Mouse (Mus musculus) midbrain, embryonic 16.5 days (tissue): ENCODE data around the gene Zfp12. TPM values are rescaled to one million over a fixed set of nuclear protein-coding genes. Genes with fewer than 3 reads are reported as not detected.

Source experiments
- ATAC-seq: fragments of 200-750 bp; cut with Nextera tagmentation; 2 replicates; pipeline ENCODE4 v1.8.0; 2017; ENCODE audit warnings: moderate TSS enrichment
- H3K27ac ChIP-seq: fragments of 300-500 bp; sonication (generic); 2 replicates; pipeline ENCODE4 v1.5.1; 2014; ENCODE audit warnings: mild to moderate bottlenecking, low read length, mixed read lengths
- H3K27me3 ChIP-seq: fragments of 300-500 bp; sonication (generic); 2 replicates; pipeline ENCODE4 v1.6.1; 2014; ENCODE audit warnings: low read depth, low read length, mixed read lengths; ENCODE audit not compliant: control insufficient read depth, insufficient read depth
- H3K36me3 ChIP-seq: fragments of 300-500 bp; sonication (generic); 2 replicates; pipeline ENCODE4 v1.6.1; 2014; ENCODE audit warnings: mild to moderate bottlenecking, low read length, moderate library complexity, mixed read lengths; ENCODE audit not compliant: control insufficient read depth, insufficient read depth
- H3K4me1 ChIP-seq: fragments of 300-500 bp; sonication (generic); 2 replicates; pipeline ENCODE4 v1.6.1; 2014; ENCODE audit warnings: mild to moderate bottlenecking, low read length, mixed read lengths; ENCODE audit not compliant: control insufficient read depth, insufficient read depth
- H3K4me2 ChIP-seq: fragments of 300-500 bp; sonication (generic); 2 replicates; pipeline ENCODE4 v1.6.1; 2014; ENCODE audit warnings: mild to moderate bottlenecking, low read length, mixed read lengths
- H3K4me3 ChIP-seq: fragments of 300-500 bp; sonication (generic); 2 replicates; pipeline ENCODE4 v1.5.1; 2014; ENCODE audit warnings: low read depth, mild to moderate bottlenecking, low read length, moderate library complexity, mixed read lengths
- H3K9ac ChIP-seq: fragments of 300-500 bp; sonication (generic); 2 replicates; pipeline ENCODE4 v1.6.1; 2014; ENCODE audit warnings: low read depth, low read length, mixed read lengths
- H3K9me3 ChIP-seq: fragments of 300-500 bp; sonication (generic); replicated peaks from 2 replicates; pipeline ENCODE4 v1.6.1; 2014; ENCODE audit warnings: mild to moderate bottlenecking, low read length, mixed read lengths; ENCODE audit not compliant: control insufficient read depth, poor library complexity, severe bottlenecking
- WGBS: fragments of 180-500 bp; shearing (Covaris S2); extraction: QIAGEN DNeasy Blood & Tissue Kit; methylation state at CpG from one replicate; pipeline ENCODE4 v1.1.7; 2014; 5-methylcytosine and 5-hydroxymethylcytosine counted together
- polyA plus RNA-seq: library from polyadenylated mRNA; unstranded; fragments of >200 nt; fragmentation: Nextera tagmentation; extraction: Ambion mirVana; gene quantifications from 2 replicates; pipeline ENCODE4 v1.2.1, GENCODE M21; 2015

Zfp12 gene
- polyA plus RNA-seq, 1 experiment from 2014 or later, result 20.0 TPM

- 79% methylated on average over 9 of the region's 9 CpGs for WGBS
- Histone ChIP-seq H3K27me3 (peaks cover 55% of the 10 kb centered on the region), H3K4me2 (no peak overlapping the region), H3K9me3 (no peaks in the 10 kb centered on the region), H3K4me3 (no peak overlapping the region), H3K27ac (no peak overlapping the region), H3K36me3 (no peaks in the 10 kb centered on the region), H3K9ac (no peak overlapping the region), H3K4me1 (peaks cover 12% of the 10 kb centered on the region)
- ATAC-seq, result no peak
These were observed 54.3 kb downstream of the Zfp12 start for GRCm38 (mm10) chr5:143289299-143289698.

- WGBS, result 2% methylated on average over 17 of the region's 19 CpGs
- peaks cover 42% of the 10 kb centered on the region for H3K27me3 ChIP-seq
- H3K27ac ChIP-seq, result no peak overlapping the region
- peaks cover 9% of the 10 kb centered on the region for H3K4me1 ChIP-seq
- ATAC-seq, result no peak; the same call in 1 of the 2 replicates
- H3K9ac ChIP-seq, result peak overlapping the region; percentile 82
- H3K4me3 ChIP-seq, result peak overlapping the region; percentile 57
- H3K4me2 ChIP-seq, result peak overlapping the region; percentile 90
- H3K9me3 ChIP-seq, result no peaks in the 10 kb centered on the region; the same call in 1 of the 2 replicates
- no peaks in the 10 kb centered on the region for H3K36me3 ChIP-seq
These were observed 57.9 kb downstream of the Zfp12 start for GRCm38 (mm10) chr5:143292879-143293278.

GRCm38 (mm10) chr5:143293404-143293803 lies 58.4 kb downstream of the Zfp12 start, which contains the start of gene Zfp853:
TSS of gene Zfp853 (minus strand) at chr5:143293623.
- Histone ChIP-seq H3K27ac (no peak within 1 kb of the TSS), H3K36me3 (no peaks in the 10 kb centered on the region), H3K4me1 (peaks cover 8% of the 10 kb centered on the region), H3K27me3 (peaks cover 36% of the 10 kb centered on the region), H3K4me3 (peak within 1 kb of the TSS; percentile 57), H3K9ac (peak within 1 kb of the TSS; percentile 82), H3K9me3 (no peaks in the 10 kb centered on the region; the same call in 1 of the 2 replicates), H3K4me2 (peak within 1 kb of the TSS; percentile 90)
- 2% methylated on average over 30 of the region's 38 CpGs for WGBS
- ATAC-seq, result peak; percentile 30

- Histone ChIP-seq H3K27ac (no peak overlapping the region), H3K36me3 (peaks cover 6% of the 10 kb centered on the region), H3K4me1 (peaks cover 8% of the 10 kb centered on the region), H3K9ac (no peak overlapping the region), H3K4me2 (no peak overlapping the region), H3K4me3 (no peak overlapping the region), H3K9me3 (no peaks in the 10 kb centered on the region; the same call in 1 of the 2 replicates), H3K27me3 (peaks cover 22% of the 10 kb centered on the region)
- no peak for ATAC-seq
- WGBS, result 92% methylated on average over 3 of the region's 3 CpGs
These were observed 59.9 kb downstream of the Zfp12 start for GRCm38 (mm10) chr5:143294862-143295261.

GRCm38 (mm10) chr5:143295330-143295729 lies 60.4 kb downstream of the Zfp12 start:
- 75% methylated on average over 2 of the region's 2 CpGs for WGBS
- peaks cover 20% of the 10 kb centered on the region for H3K27me3 ChIP-seq

GRCm38 (mm10) chr5:143297986-143298385 lies 63.0 kb downstream of the Zfp12 start:
- 92% methylated on average over 9 of the region's 9 CpGs for WGBS
- no peak overlapping the region for H3K27ac ChIP-seq
- no peaks in the 10 kb centered on the region; the same call in 1 of the 2 replicates for H3K9me3 ChIP-seq
- peaks cover 8% of the 10 kb centered on the region for H3K27me3 ChIP-seq
- ATAC-seq, result no peak
- H3K9ac ChIP-seq, result no peak overlapping the region
- no peak overlapping the region for H3K4me3 ChIP-seq
- H3K36me3 ChIP-seq, result peaks cover 21% of the 10 kb centered on the region
- H3K4me1 ChIP-seq, result peaks cover 7% of the 10 kb centered on the region
- H3K4me2 ChIP-seq, result no peak overlapping the region

More at GRCm38 (mm10) chr5:143295330-143295729, 60.4 kb downstream of the Zfp12 start:
- Histone ChIP-seq H3K4me3 (no peak overlapping the region), H3K36me3 (peaks cover 10% of the 10 kb centered on the region), H3K9ac (no peak overlapping the region), H3K4me1 (peaks cover 8% of the 10 kb centered on the region), H3K4me2 (no peak overlapping the region), H3K9me3 (no peaks in the 10 kb centered on the region; the same call in 1 of the 2 replicates), H3K27ac (no peak overlapping the region)
- ATAC-seq, result no peak

GRCm38 (mm10) chr5:143298391-143298790 lies 63.4 kb downstream of the Zfp12 start:
- H3K4me2 ChIP-seq, result no peak overlapping the region
- no peaks in the 10 kb centered on the region; the same call in 1 of the 2 replicates for H3K9me3 ChIP-seq
- no peak overlapping the region for H3K9ac ChIP-seq
- WGBS, result 95% methylated on average over 7 of the region's 7 CpGs
- no peak for ATAC-seq
- peaks cover 3% of the 10 kb centered on the region for H3K4me1 ChIP-seq
- no peak overlapping the region for H3K4me3 ChIP-seq
- peaks cover 21% of the 10 kb centered on the region for H3K36me3 ChIP-seq
- H3K27ac ChIP-seq, result no peak overlapping the region
- peaks cover 6% of the 10 kb centered on the region for H3K27me3 ChIP-seq

Other genes with a start within 250 kb of the Zfp12 start
- gene Rnf216, start 122.2 kb upstream of the Zfp12 start, polyA plus RNA-seq, result 28.9 and 34.4 TPM in 2 replicates
- not detected in 2 replicates for gene Olfr718-ps1, start 87.6 kb upstream of the Zfp12 start, polyA plus RNA-seq
- gene Rbak, start 54.4 kb upstream of the Zfp12 start, polyA plus RNA-seq, result 11.6 and 12.5 TPM in 2 replicates
- gene Spdye4b, start 54.1 kb upstream of the Zfp12 start, polyA plus RNA-seq, result not detected in 2 replicates
- not detected in 2 replicates for gene Spdye4a, start 8.3 kb upstream of the Zfp12 start, polyA plus RNA-seq
- 8.7 and 9.6 TPM in 2 replicates for gene Zfp316, start 34.9 kb downstream of the Zfp12 start, polyA plus RNA-seq
- 0.15 and 0.48 TPM in 2 replicates for gene Zfp853, start 58.5 kb downstream of the Zfp12 start, polyA plus RNA-seq
- 25.3 and 31.3 TPM in 2 replicates for gene E130309D02Rik, start 80.2 kb downstream of the Zfp12 start, polyA plus RNA-seq
- gene Zdhhc4, start 94.1 kb downstream of the Zfp12 start, polyA plus RNA-seq, result 70.4 and 71.7 TPM in 2 replicates
- gene Grid2ip, start 122.2 kb downstream of the Zfp12 start, polyA plus RNA-seq, result 0.80 and 0.87 TPM in 2 replicates
- gene Kdelr2, start 168.7 kb downstream of the Zfp12 start, polyA plus RNA-seq, result 123 and 133 TPM in 2 replicates
- gene Daglb, start 229.4 kb downstream of the Zfp12 start, polyA plus RNA-seq, result 21.5 and 22.8 TPM in 2 replicates